Mouse (Mus musculus) liver, embryonic 14.5 days (tissue): ENCODE results near the gene Olfr1370. TPM values are rescaled to one million over a fixed set of nuclear protein-coding genes. Genes with fewer than 3 reads are reported as not detected.

Experiments used
- ATAC-seq: fragments of 200-750 bp; cut with Nextera tagmentation; 2 replicates; pipeline ENCODE4 v1.8.0; 2017; ENCODE audit warnings: moderate number of reproducible peaks, mild to moderate bottlenecking, moderate library complexity; ENCODE audit not compliant: insufficient read depth
- DNase-seq, 3 experiments: peaks; one replicate each; pipeline ENCODE4 v3.0.0-alpha.2; 2012 to 2013; ENCODE audit warnings: low read depth in 3 of 3, low spot score in 3 of 3
- H3K27ac ChIP-seq: fragments of 300-500 bp; sonication (generic); 2 replicates; pipeline ENCODE4 v1.5.1; 2014; ENCODE audit warnings: moderate library complexity, mild to moderate bottlenecking, control low read depth, inconsistent platforms
- H3K27me3 ChIP-seq: fragments of 300-500 bp; sonication (generic); 2 replicates; pipeline ENCODE4 v1.6.1; 2014; ENCODE audit warnings: mild to moderate bottlenecking, low read length, moderate library complexity; ENCODE audit not compliant: control insufficient read depth, insufficient read depth
- H3K36me3 ChIP-seq: fragments of 300-500 bp; sonication (generic); replicated peaks from 2 replicates; pipeline ENCODE4 v1.6.1; 2014; ENCODE audit warnings: low read depth; ENCODE audit not compliant: control insufficient read depth, insufficient read depth
- H3K4me1 ChIP-seq, 2 experiments: fragments of 200-500 bp in 1 of 2; fragments of 300-500 bp in 1 of 2; sonication (generic) in 1 of 2; replicated peaks; 2 replicates each; pipeline ENCODE4 v1.6.1; 2012 to 2014; ENCODE audit warnings: antibody characterized with exemption in 1 of 2, inconsistent platforms in 1 of 2, low read length in 1 of 2; ENCODE audit not compliant: control insufficient read depth in 2 of 2, insufficient read depth in 2 of 2
- H3K4me2 ChIP-seq: fragments of 300-500 bp; sonication (generic); 2 replicates; pipeline ENCODE4 v1.6.1; 2014; ENCODE audit warnings: low read depth, mild to moderate bottlenecking, control low read depth, moderate library complexity
- H3K4me3 ChIP-seq, 2 experiments: fragments of 200-500 bp in 1 of 2; fragments of 300-500 bp in 1 of 2; sonication (generic) in 1 of 2; 2 replicates each; pipeline ENCODE4 v1.5.1; 2012 to 2014; ENCODE audit warnings: low read depth in 2 of 2, low read length in 2 of 2, mild to moderate bottlenecking in 2 of 2, control low read depth in 1 of 2, inconsistent platforms in 1 of 2, moderate library complexity in 1 of 2; ENCODE audit not compliant: insufficient read depth in 1 of 2
- H3K9ac ChIP-seq: fragments of 300-500 bp; sonication (generic); replicated peaks from 2 replicates; pipeline ENCODE4 v1.6.1; 2014; ENCODE audit warnings: mild to moderate bottlenecking, control low read depth, moderate library complexity
- H3K9me3 ChIP-seq: fragments of 300-500 bp; sonication (generic); 2 replicates; pipeline ENCODE4 v1.6.1; 2016; ENCODE audit warnings: low read length, mixed read lengths; ENCODE audit not compliant: control insufficient read depth
- CTCF ChIP-seq: IDR thresholded peaks from 2 replicates; pipeline ENCODE4 v1.5.1; 2016; ENCODE audit warnings: antibody characterized with exemption, low read depth, control low read depth
- EP300 ChIP-seq: IDR thresholded peaks from 2 replicates; pipeline ENCODE4 v1.6.1; 2016; ENCODE audit warnings: antibody characterized with exemption, low read depth
- WGBS: fragments of 180-500 bp; shearing (Covaris S2); extraction: QIAGEN DNeasy Blood & Tissue Kit; methylation state at CpG from one replicate; pipeline ENCODE4 v1.1.7; 2014; ENCODE audit not compliant: insufficient replicate concordance; 5-methylcytosine and 5-hydroxymethylcytosine counted together
- polyA plus RNA-seq, 2 experiments: library from polyadenylated mRNA; depleted of rRNA in 1 of 2; stranded (reverse) in 1 of 2; unstranded in 1 of 2; fragments of >200 nt; fragmentation: Nextera tagmentation in 1 of 2; extraction: Ambion mirVana in 1 of 2; gene quantifications; 2 replicates each; pipeline versions ENCODE4 v1.2.1 to v1.2.3; 2012 to 2014

Gene Olfr1370
- polyA plus RNA-seq, 2 experiments: not detected

- no peak overlapping the region for H3K4me3 ChIP-seq
- no peaks in the 10 kb centered on the region for H3K36me3 ChIP-seq
- H3K27me3 ChIP-seq: no peaks in the 10 kb centered on the region
- no peak for DNase-seq
- no peaks in the 10 kb centered on the region for H3K9me3 ChIP-seq
- H3K4me1 ChIP-seq: no peaks in the 10 kb centered on the region
- TF ChIP-seq EP300 (no peak), CTCF (no peak)
- no peak for ATAC-seq
- no peak overlapping the region for H3K9ac ChIP-seq
- no peak overlapping the region for H3K4me2 ChIP-seq
- H3K27ac ChIP-seq: no peak overlapping the region
- whole genome bisulfite sequencing: 42% methylated on average over 2 of the region's 2 CpGs
These were observed 7.9 kb upstream of the Olfr1370 start for GRCm38 (mm10) chr13:21082686-21083085.

GRCm38 (mm10) chr13:21066021-21066420, 8.7 kb downstream of the Olfr1370 start:
- no peaks in the 10 kb centered on the region for H3K36me3 ChIP-seq
- no peak for DNase-seq
- H3K9me3 ChIP-seq: no peaks in the 10 kb centered on the region
- H3K4me2 ChIP-seq: no peak overlapping the region
- H3K4me3 ChIP-seq: no peak overlapping the region
- ATAC-seq: no peak
- no peaks in the 10 kb centered on the region for H3K27me3 ChIP-seq
- TF ChIP-seq CTCF: no peak
- no peak for TF ChIP-seq EP300
- no peaks in the 10 kb centered on the region for H3K4me1 ChIP-seq
- no peak overlapping the region for H3K9ac ChIP-seq
- 47% methylated on average over 2 of the region's 2 CpGs for WGBS
- no peak overlapping the region for H3K27ac ChIP-seq

- 37% methylated on average over 1 of the region's 1 CpGs for WGBS
- H3K27ac ChIP-seq: no peak overlapping the region
- H3K27me3 ChIP-seq: no peaks in the 10 kb centered on the region
- no peaks in the 10 kb centered on the region for H3K4me1 ChIP-seq
- DNase-seq (no peak), ATAC-seq (no peak)
- no peak for TF ChIP-seq CTCF
- TF ChIP-seq EP300: no peak
- no peaks in the 10 kb centered on the region for H3K9me3 ChIP-seq
- H3K9ac ChIP-seq: no peak overlapping the region
- H3K4me2 ChIP-seq: no peak overlapping the region
- H3K4me3 ChIP-seq: no peak overlapping the region
- H3K36me3 ChIP-seq: no peaks in the 10 kb centered on the region
These were observed 24.6 kb downstream of the Olfr1370 start for GRCm38 (mm10) chr13:21050118-21050517.

GRCm38 (mm10) chr13:21040589-21041199, 34.1 kb downstream of the Olfr1370 start:
- WGBS: 62% methylated on average over 2 of the region's 2 CpGs
- H3K27me3 ChIP-seq: no peaks in the 10 kb centered on the region
- no peaks in the 10 kb centered on the region for H3K9me3 ChIP-seq
- H3K9ac ChIP-seq: no peak overlapping the region
- DNase-seq (no peak), ATAC-seq (no peak)
- H3K4me1 ChIP-seq: no peaks in the 10 kb centered on the region
- H3K4me2 ChIP-seq: no peak overlapping the region
- H3K36me3 ChIP-seq: no peaks in the 10 kb centered on the region
- no peak for TF ChIP-seq EP300
- TF ChIP-seq CTCF: no peak
- no peak overlapping the region for H3K27ac ChIP-seq
- no peak overlapping the region for H3K4me3 ChIP-seq

- H3K36me3 ChIP-seq: no peaks in the 10 kb centered on the region
- H3K9ac ChIP-seq: no peak overlapping the region
- H3K4me1 ChIP-seq: no peaks in the 10 kb centered on the region
- ATAC-seq (no peak), DNase-seq (no peak)
- H3K9me3 ChIP-seq: no peaks in the 10 kb centered on the region
- TF ChIP-seq EP300 (no peak), CTCF (no peak)
- H3K4me3 ChIP-seq: no peak overlapping the region
- no peak overlapping the region for H3K4me2 ChIP-seq
- no peak overlapping the region for H3K27ac ChIP-seq
- H3K27me3 ChIP-seq: no peaks in the 10 kb centered on the region
These were observed 38.8 kb downstream of the Olfr1370 start for GRCm38 (mm10) chr13:21035981-21036380.

- WGBS: 56% methylated on average over 3 of the region's 3 CpGs
- Histone ChIP-seq H3K4me3 (no peak overlapping the region), H3K27me3 (no peaks in the 10 kb centered on the region)
These were observed 39.7 kb downstream of the Olfr1370 start for GRCm38 (mm10) chr13:21035011-21035410.

More at GRCm38 (mm10) chr13:21035011-21035410, 39.7 kb downstream of the Olfr1370 start:
- no peak for TF ChIP-seq CTCF
- no peak for TF ChIP-seq EP300
- DNase-seq: no peak
- no peak overlapping the region for H3K27ac ChIP-seq
- H3K9me3 ChIP-seq: no peaks in the 10 kb centered on the region
- no peak for ATAC-seq
- H3K36me3 ChIP-seq: no peaks in the 10 kb centered on the region
- no peak overlapping the region for H3K4me2 ChIP-seq
- H3K9ac ChIP-seq: no peak overlapping the region
- no peaks in the 10 kb centered on the region for H3K4me1 ChIP-seq
